Mouse (Mus musculus) bone marrow, adult 2 months (tissue): Measurements from ENCODE around the gene Commd7.

ENCODE experiments used
- CTCF ChIP-seq: fragments of 200-500 bp; IDR thresholded peaks from 2 replicates; pipeline ENCODE4 v1.5.1; 2011; ENCODE audit warnings: low read length, control low read depth; ENCODE audit not compliant: control insufficient read depth, insufficient read depth
- POLR2A ChIP-seq: fragments of 200-500 bp; IDR thresholded peaks from 2 replicates; pipeline ENCODE4 v1.6.1; 2011; ENCODE audit warnings: low read depth, mild to moderate bottlenecking, control low read depth, low read length, borderline replicate concordance; ENCODE audit not compliant: control insufficient read depth

- TF ChIP-seq CTCF (no peak), POLR2A (no peak)
Observed at GRCm38 (mm10) chr2:153573101-153573500, 59.5 kb downstream of the Commd7 start.
